Mouse (Mus musculus) kidney, postnatal 4 days (tissue): ENCODE results near the gene Hexb.
"Not testable (repeated sequence)": the region's sequence is repeated elsewhere in the genome, so short reads cannot be mapped to it uniquely, and the experiment has no call there.

ENCODE experiments used
- DNase-seq, 2 experiments: peaks; one replicate each; pipeline ENCODE4 v3.0.0; 2021; ENCODE audit warnings: mixed read lengths in 2 of 2

The Hexb gene

DNA sequence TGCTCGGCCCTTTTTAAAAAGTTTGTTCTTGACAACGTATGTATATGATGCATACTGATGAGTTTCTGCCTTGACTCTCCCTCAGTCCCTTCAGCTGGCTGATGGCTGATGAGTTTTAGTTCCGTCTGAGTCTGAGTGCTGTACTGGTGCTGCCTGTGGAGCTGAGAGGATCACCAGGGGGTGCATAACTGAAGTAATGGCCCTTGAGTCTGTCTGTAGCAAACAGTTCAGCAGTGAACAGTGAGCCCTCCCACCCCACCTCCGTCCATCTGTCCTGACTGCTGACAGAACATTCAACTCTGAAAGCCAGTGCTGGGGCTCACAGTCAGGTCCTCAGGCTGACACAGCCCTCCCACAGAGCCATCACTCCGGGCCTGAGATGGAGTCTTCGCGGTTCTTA lies 19.2 kb downstream of the Hexb start:
- no peak for DNase-seq

DNA sequence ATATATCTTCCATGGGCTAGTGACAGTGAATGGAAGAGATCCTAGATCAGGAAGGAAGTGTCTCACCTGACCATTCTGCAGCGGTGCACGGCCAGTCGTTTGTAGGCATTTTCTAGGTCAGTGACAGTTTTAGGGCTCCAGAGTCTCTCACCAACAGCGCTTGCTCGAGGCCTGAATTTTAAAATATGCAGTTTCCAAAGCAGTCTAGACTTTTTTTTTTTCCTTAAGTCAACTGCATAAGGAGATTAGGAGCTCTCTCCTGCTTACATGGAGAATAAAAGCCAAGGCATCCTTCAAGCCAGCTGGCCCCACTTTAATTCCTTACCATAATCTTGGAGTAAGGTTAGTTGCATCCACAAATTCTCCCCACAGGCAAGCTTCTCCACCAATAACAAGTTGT lies 21.4 kb downstream of the Hexb start:
- no peak for DNase-seq

DNA sequence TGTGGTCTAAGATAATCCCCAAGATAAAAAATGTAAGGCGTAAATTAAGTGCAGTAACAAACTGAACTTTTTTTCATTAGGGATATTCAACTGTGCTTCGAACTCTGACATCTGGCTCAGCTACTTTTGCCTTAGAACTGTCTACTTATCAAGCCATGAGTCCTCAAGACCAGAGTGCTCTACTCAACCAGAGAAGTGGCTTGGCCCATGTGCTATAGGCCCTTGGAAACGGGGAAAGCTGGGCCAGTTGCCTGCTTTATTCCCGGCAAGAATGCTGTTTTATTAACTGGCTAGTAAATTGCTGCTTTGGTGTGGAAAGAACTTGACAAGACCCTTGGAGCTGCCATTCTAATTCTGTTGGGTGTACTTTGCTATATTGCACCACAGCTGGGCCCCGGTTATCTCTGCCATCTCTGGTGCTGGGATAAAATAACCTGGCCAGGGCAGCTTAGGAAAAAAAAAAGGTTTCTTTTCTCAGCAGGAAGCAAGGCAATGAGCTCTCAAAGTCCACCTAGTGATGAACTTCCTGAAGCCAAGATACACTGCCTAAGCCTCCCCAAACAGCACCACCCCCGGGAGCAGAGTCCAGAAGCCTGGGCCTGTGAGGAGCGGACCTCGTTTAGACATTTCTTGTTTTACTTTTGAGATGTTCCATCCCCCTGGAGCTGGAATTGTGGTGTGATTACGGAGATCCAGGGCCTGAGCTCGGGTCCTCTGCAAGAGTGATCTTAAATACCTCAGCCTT lies 22.5 kb downstream of the Hexb start:
- peak in 1 of 2 experiments; percentile 43 for DNase-seq

DNA sequence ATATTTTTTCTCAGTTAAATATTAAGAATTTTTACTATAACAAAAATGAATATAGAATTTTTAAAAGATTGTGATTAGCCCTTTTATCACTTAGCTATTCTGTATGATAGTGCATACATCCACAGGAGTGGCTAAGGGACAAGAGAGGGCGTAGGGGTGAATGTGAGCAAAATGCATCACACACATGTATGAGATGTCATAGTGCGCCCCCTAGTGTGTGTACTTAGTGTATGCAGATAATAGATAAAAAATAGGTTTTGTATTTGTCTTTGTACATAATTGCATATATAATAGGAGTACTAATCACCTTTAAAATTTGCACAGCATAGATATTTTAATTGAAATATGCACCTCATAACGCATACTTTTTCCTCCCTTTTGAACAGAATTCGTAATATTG lies 52.3 kb downstream of the Hexb start:
- peak; percentile 37 to 46 for DNase-seq

DNA sequence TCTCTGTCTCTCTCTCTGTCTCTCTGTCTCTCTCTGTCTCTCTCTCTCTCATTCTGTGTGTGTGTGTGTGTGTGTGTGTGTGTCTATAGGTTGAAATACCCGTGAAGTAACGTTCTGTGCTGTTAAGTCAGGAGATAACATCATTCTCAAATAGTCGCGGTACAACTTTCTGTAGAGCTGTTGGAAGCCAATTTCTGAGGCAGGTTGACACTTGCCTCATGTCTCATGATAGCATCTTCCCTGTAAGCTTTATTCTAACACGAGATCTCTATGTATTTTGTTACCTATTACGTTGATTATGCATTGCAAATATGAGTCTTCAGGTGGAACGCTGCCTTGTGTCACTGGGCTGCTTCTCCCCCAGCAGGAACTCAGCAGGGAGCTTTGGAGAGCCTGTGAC lies 55.8 kb downstream of the Hexb start:
- no peak for DNase-seq

DNA sequence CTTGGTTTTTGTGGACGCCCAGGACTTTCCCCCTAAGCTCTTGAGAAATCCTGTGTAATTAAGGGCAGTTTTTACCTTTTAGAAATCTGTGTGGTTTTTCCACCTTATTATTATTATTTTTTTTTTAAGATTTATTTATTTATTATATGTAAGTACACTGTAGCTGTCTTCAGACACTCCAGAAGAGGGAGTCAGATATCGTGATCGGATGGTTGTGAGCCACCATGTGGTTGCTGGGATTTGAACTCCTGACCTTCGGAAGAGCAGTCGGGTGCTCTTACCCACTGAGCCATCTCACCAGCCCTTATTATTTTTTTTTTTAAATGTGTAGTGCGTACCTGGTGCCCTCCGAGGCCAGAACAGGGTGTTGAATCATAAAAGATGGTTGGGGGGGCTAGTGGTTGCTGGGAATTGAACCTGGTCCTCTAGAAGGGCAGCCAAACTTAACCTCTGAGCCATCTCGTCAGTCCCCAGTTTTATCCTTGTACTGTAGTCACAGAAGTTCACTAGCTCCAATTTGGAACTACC lies 59.7 kb downstream of the Hexb start:
- DNase-seq = not testable (repeated sequence)

DNA sequence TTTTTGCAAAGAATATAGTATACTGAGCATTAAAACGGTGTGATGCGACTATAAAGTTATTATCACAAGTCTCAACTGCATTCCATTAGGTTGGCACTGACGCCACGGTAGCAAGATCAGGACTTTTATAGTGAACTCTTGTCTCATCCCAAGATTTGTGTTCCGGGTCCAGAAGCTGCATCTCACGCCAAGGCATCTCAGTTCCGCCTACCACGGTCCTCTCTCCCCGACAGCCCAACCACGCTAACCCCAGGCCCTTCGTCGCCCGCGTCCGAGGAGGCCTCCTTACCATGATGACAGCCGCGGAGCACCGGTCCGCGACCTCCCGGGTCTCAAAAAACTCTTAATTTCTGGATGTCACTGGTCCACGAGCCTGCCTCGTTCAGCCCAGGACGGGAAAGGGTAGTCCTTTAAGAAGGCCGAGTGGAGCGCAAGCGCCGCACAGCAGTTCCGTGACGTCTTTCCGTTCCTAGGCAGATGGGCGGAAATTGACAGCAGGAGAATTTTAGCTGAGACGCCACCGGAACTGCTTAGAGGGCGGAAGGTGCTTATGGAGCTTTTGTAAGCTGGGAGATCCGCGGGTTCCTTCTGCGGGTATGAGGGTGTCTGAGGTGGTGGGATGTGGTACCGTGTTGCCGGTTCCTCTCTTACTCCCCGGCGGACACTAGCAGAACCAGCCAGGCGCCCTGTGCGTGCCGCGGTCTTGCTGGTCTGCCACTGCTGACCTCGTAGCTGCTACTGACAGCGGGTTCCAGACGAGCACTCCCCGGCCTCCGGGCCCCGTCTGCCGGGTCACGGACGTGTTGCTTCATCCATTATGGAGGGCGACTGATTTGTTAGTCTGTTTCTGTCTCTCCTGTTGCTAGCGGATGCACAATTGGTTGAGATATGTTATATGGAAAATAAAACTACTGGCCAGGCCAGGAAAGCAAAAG lies 60.4 kb downstream of the Hexb start, which contains the start of the genes Gfm2 and Nsa2:
Gene Gfm2 (plus strand): TSS at position 472 of the 935 bp plus-strand sequence.
Gene Nsa2 (minus strand): TSS at position 472 of the 935 bp plus-strand sequence.
- DNase-seq = peak; percentile 88 to 93

DNA sequence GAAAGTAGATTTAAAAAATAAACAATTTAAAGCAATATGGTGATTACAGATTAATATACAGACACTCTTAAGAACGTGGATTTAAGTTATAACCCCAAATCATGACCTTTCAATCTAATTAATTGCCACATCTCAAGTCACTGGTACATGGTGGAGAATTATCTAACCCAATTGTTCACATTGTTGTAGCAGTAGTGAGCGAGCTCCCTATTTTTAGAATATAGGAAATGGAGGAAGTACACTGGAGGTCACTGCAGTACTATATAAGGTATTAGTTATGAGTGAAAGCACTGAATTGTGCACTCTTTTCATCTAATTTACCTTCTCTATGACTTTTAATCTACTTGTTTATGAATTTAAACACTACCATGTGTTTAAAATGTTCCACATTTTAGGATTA lies 67.7 kb downstream of the Hexb start:
- not testable (repeated sequence) for DNase-seq

DNA sequence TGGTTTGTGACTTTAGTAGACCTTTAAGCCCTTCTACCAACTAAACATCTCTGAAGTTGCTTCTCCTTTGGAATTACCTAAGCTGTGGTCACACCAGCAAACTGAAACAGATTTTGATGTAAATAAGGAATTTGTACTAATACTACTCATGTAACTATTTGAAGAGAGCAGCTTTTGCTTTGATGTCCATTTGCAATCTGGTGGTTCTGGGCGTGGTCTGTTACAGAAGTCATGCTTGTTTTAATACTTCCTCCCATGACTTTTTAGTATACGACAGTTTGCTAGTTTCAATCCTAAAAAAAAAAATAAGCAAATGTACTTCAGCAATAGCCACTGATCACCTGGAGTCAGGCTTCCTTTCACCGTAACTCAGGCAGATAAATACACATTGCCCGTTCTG lies 68.5 kb downstream of the Hexb start:
- not testable (repeated sequence) for DNase-seq
